Mouse (Mus musculus) megakaryocyte, embryonic 14.5 days (primary cell): ENCODE measurements at regions not wholly inside any gene's neighbourhood (a gene's known extent, or its start where the extent isn't known, plus 50 kb on each side); places are given as distances from the start of the nearest gene placed in this dataset.

ENCODE experiments used
- FLI1 ChIP-seq: IDR thresholded peaks from 2 replicates; pipeline ENCODE4 v1.6.1; 2012; ENCODE audit warnings: low read length, inconsistent platforms, mixed read lengths
- GATA1 ChIP-seq: IDR thresholded peaks from 3 replicates; pipeline ENCODE4 v1.6.1; 2012; ENCODE audit warnings: mixed read lengths, low read length, inconsistent platforms, borderline replicate concordance

- TF ChIP-seq GATA1 (no peak), FLI1 (no peak)
Observed at GRCm38 (mm10) chr1:128813379-128813778, 221.3 kb upstream of the Cxcr4 start.
